Mouse (Mus musculus): ENCODE results near the gene Rab3d. TPM values are rescaled to one million over a fixed set of nuclear protein-coding genes. Genes with fewer than 3 reads are reported as not detected.

The Rab3d gene
- polyA plus RNA-seq, 1 experiment from 2014 or later: 16.6 TPM

DNA sequence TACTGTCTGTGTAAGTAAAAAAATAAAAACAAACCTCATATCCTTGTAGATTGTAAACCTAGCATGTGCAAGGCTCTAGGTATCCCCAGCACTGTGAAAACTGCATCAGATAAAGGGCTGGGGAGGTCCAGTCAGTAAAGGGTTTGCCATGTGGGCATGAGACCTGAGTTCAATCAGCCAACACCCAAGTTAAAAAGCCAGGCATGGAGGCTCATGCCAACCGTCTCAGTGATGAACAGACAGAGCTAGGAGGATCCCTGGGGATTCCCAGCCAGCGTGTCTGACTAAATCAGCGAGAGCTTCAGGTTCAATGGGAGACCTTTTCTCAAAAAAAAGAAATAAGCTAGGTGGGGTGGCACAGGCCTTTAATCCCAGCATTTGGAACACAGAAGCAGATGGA, 7.0 kb upstream of the Rab3d start:
- ATAC-seq (ENCODE audit: insufficient number of reproducible peaks, insufficient read depth, low FRiP score, low TSS enrichment, low read depth): no peak
- WGBS: 88% methylated on average over 3 of the region's 3 CpGs
- H3K9ac ChIP-seq: no peak overlapping the region
- H3K27me3 ChIP-seq: no peaks in the 10 kb centered on the region
- H3K36me3 ChIP-seq: peaks cover 20% of the 10 kb centered on the region; the same call in 1 of the 2 replicates
- H3K27ac ChIP-seq: no peak overlapping the region
- H3K9me3 ChIP-seq: no peaks in the 10 kb centered on the region
- peaks cover 18% of the 10 kb centered on the region for H3K4me1 ChIP-seq
- no peak overlapping the region for H3K4me3 ChIP-seq
- H3K4me2 ChIP-seq: no peak overlapping the region

DNA sequence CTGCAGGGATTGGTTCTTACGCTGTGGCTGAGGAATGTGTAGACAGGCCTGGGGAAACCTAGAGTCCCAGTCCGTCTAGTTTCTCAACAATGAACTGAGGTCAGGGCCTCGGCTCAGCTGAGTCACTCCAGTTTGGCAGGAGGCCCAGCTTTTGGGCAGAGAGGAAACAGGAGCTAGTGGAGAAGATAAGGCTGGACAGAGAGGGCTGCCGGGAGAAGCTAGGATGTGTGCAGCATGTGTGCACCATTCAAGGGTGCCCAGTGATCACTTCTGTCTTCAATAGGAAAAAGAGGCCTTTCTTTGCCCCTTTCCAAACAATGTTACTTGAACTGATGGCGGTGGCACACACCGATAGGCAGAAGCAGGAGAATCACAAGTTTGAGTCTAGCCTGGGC, 6.1 kb upstream of the Rab3d start:
- ATAC-seq (ENCODE audit: insufficient number of reproducible peaks, insufficient read depth, low FRiP score, low TSS enrichment, low read depth): no peak
- peak overlapping the region; percentile 8; the same call in 1 of the 2 replicates for H3K27ac ChIP-seq
- peaks cover 18% of the 10 kb centered on the region for H3K4me1 ChIP-seq
- H3K4me3 ChIP-seq: no peak overlapping the region
- H3K9me3 ChIP-seq: no peaks in the 10 kb centered on the region
- H3K36me3 ChIP-seq: peaks cover 20% of the 10 kb centered on the region; the same call in 1 of the 2 replicates
- H3K4me2 ChIP-seq: no peak overlapping the region
- 67% methylated on average over 6 of the region's 6 CpGs for WGBS
- H3K9ac ChIP-seq: no peak overlapping the region
- H3K27me3 ChIP-seq: no peaks in the 10 kb centered on the region

DNA sequence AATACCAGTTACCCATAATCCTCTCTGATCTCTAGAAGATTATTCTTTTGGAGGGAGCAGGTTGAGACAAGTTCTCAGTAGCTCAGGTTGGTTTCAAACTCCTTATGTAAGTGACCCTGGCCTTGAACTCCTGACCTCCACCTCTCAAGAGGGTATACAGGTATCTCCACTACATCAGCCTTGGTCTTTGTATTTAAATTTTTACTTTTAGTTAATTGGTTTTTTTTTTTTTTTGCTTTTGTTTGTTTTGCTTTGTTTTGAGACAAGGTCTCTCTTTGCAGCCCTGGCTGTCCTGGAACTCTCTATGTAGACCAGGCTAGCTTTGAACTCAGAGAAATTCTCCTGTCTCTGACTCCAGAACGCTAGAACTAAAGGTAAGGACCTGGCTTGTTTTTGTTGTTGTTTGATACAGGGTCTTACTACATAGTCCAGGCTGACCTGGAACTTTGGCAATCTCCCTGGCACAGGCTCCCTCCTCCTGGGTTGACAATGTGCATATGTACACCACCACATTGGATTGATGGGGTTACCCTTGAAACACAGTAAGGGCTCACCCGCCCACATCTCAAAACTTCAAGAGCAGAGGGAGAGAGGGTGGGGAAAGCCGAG, 5.6 kb upstream of the Rab3d start:
- ATAC-seq (ENCODE audit: insufficient number of reproducible peaks, insufficient read depth, low FRiP score, low TSS enrichment, low read depth): no peak
- no peaks in the 10 kb centered on the region for H3K9me3 ChIP-seq
- WGBS: 71% methylated on average over 3 of the region's 3 CpGs
- H3K36me3 ChIP-seq: peaks cover 20% of the 10 kb centered on the region; the same call in 1 of the 2 replicates
- H3K27ac ChIP-seq: peak overlapping the region; percentile 8; the same call in 1 of the 2 replicates
- H3K27me3 ChIP-seq: no peaks in the 10 kb centered on the region
- no peak overlapping the region for H3K4me3 ChIP-seq
- H3K4me1 ChIP-seq: peaks cover 18% of the 10 kb centered on the region
- H3K9ac ChIP-seq: no peak overlapping the region
- no peak overlapping the region for H3K4me2 ChIP-seq

DNA sequence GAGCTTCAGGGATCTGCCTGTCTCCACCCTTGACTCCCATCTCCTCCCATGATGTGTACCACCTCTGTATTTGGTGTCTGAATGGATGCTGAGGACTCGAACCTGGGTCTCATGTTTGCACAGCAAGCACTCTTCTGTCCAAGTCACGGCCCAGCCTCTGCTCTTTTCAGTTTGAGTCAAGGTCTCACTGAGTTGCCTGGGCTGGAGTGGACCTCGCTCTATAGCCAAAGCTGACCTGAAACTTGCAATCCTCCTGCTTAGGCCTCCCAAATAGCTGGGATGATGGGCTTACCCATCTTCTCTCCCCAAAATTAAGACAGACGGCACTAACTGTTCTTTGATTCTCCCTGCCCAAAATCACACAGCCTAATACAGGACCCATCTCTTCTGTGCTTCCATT, 5.0 kb upstream of the Rab3d start:
- Histone ChIP-seq H3K4me1 (peaks cover 22% of the 10 kb centered on the region), H3K4me3 (no peak overlapping the region), H3K9me3 (no peaks in the 10 kb centered on the region), H3K4me2 (no peak overlapping the region), H3K27ac (no peak overlapping the region), H3K27me3 (no peaks in the 10 kb centered on the region), H3K9ac (no peak overlapping the region), H3K36me3 (peaks cover 20% of the 10 kb centered on the region; the same call in 1 of the 2 replicates)
- no peak for ATAC-seq (ENCODE audit: insufficient number of reproducible peaks, insufficient read depth, low FRiP score, low TSS enrichment, low read depth)
- WGBS: 89% methylated on average over 4 of the region's 4 CpGs

DNA sequence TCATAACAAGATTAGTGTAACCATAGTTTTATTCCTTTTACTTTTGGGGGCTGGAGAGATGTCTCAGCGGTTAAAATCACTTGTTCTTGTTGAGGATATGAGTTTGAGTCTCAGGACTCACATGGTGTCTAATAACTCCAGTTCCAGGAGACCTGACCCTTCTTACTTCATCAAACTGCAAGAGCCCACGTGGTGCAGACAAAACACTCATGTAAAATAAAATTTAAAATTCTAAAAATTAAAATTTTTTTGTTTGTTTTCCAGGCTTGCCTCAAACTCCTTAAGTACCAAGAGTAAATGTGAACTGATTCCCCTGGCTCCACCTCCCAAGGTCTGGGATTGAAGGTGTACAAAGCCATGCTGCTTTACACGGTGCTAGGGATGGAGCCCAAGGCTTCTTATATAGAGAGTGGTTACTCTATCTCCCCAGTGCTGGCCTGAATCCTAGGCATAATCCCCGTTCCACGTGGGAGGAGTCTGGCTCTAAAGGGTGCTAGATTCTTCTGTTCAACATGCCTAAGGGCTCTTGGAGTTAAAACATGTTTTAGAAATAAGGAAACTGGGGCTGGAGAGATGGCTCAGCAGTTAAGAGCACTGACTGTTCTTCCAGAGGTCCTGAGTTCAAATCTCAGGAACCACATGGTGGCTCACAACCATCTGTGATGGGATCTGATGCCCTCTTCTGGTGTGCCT, 846 bp upstream of the Rab3d start:
- Histone ChIP-seq H3K4me3 (peak overlapping the region; percentile 54), H3K27ac (no peak overlapping the region), H3K9me3 (no peaks in the 10 kb centered on the region), H3K9ac (no peak overlapping the region), H3K4me2 (peak overlapping the region; percentile 86), H3K36me3 (peaks cover 6% of the 10 kb centered on the region; the same call in 1 of the 2 replicates), H3K4me1 (peaks cover 12% of the 10 kb centered on the region; the same call in 1 of the 2 replicates), H3K27me3 (peaks cover 25% of the 10 kb centered on the region)
- no peak for ATAC-seq (ENCODE audit: insufficient number of reproducible peaks, insufficient read depth, low FRiP score, low TSS enrichment, low read depth)
- 18% methylated on average over 5 of the region's 5 CpGs for WGBS

DNA sequence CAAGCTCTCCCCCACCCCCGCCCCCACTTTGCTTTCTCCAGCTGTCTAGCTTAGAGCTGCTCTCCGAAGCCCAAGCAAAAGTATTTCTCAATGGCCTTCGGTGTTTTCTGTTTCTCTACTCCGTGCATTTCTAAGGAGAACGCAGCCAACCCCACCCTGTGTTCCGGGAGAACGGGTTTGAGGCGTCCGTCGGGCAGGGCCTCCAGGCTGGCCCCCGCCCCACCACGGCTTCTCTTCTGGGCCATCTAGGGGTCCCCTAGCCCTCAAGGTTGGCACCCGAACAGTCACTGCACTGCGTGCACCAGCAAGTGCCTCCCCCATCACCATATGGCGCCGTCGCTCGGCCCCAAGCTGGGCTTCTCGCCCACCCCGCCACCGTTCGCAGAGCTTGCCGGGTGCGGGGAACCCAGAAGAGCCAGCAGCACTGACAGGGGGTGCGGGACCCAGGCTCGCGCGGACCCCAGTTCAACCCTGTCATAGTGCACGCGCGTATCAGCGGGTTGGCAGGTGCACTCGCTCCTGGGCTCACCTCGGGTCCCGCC, 428 bp downstream of the Rab3d start:
- peak; percentile 63 for ATAC-seq (ENCODE audit: insufficient number of reproducible peaks, insufficient read depth, low FRiP score, low TSS enrichment, low read depth)
- H3K27me3 ChIP-seq: peaks cover 25% of the 10 kb centered on the region
- H3K9ac ChIP-seq: peak overlapping the region; percentile 72
- 2% methylated on average over 34 of the region's 35 CpGs for WGBS
- peaks cover 6% of the 10 kb centered on the region; the same call in 1 of the 2 replicates for H3K36me3 ChIP-seq
- 0 out of 2 replicates have a peak, but pooled peaks cover 11% of the 10 kb centered on the region for H3K4me1 ChIP-seq
- peak overlapping the region; percentile 54 for H3K4me3 ChIP-seq
- no peak overlapping the region; the same call in 1 of the 2 replicates for H3K27ac ChIP-seq
- no peaks in the 10 kb centered on the region for H3K9me3 ChIP-seq
- peak overlapping the region; percentile 86 for H3K4me2 ChIP-seq

DNA sequence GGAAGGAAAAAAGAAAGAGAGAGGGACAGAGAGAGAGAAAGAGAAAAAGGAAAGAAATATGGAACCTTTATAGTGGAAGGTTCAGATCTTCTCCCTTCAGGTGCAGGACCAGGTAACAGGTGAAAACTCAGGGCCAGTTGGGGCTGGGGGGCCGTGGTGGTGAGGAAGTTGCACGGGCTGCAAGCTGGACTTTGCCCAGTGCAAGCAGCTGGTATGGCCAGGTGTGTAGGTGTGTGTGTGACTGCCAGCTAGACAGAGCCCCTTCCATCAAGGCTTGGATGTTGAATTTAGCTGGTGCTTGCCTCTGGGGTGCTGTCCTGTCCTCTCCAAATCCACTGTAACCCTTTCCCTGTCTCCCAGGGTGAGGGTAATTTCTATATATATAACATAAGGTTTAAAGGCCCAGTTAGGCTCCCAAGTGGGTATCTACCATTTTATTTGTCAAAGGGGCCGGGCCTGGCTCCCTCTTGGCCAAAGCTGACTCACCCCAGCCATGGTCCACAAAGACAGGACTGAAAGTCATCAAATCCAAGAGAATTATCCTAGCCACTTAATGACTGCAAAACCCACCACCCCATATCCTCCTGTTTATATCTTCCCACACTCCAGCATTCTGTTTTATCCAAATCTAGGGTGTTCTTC, 1.0 kb downstream of the Rab3d start:
- no peaks in the 10 kb centered on the region for H3K9me3 ChIP-seq
- H3K4me3 ChIP-seq: peak overlapping the region; percentile 54
- peak overlapping the region; percentile 72; the same call in 1 of the 2 replicates for H3K9ac ChIP-seq
- no peak overlapping the region for H3K27ac ChIP-seq
- H3K36me3 ChIP-seq: peaks cover 6% of the 10 kb centered on the region; the same call in 1 of the 2 replicates
- no peak for ATAC-seq (ENCODE audit: insufficient number of reproducible peaks, insufficient read depth, low FRiP score, low TSS enrichment, low read depth)
- peak overlapping the region; percentile 86 for H3K4me2 ChIP-seq
- H3K4me1 ChIP-seq: 0 out of 2 replicates have a peak, but pooled peaks cover 11% of the 10 kb centered on the region
- 71% methylated on average over 3 of the region's 3 CpGs for WGBS
- peaks cover 25% of the 10 kb centered on the region for H3K27me3 ChIP-seq

DNA sequence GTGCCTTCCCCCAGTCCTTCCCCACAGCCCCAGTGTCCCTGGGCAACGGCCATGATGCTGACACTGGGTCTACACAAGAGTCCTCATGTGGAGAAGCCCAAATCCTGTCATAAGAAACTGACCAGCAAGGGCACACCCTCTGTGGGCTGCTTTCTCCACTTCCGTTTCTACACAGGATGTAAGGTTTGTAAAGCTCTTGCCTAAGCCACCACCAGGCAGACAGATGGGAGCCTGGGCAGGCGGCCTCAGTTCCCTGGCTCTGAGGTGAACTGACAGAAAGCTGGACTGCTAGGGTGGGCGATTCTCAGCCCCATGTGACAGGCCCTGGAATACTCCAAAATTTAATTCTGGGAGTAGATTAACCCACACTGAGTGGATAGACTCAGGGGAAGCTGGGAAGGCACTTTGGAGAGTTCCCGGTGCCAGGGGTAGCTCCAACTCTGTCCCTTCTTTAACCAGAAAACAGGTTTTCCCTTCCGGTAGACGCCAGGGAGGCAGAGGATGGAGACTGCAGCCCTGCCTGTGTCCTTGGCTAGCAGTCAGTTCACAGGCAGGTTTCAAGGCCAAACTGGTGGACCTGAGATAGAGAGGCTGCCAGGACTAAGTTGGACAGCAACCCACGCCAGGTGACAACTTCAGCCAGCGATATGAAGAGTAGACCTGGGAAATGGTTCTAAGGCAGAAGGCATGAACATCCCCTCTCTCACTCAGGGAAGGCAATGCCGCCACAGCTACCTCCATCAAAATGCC, 8.3 kb downstream of the Rab3d start:
- no peak for ATAC-seq (ENCODE audit: insufficient number of reproducible peaks, insufficient read depth, low FRiP score, low TSS enrichment, low read depth)
- no peak overlapping the region for H3K4me2 ChIP-seq
- no peaks in the 10 kb centered on the region for H3K9me3 ChIP-seq
- no peak overlapping the region for H3K4me3 ChIP-seq
- 0 out of 2 replicates have a peak, but pooled peaks cover 12% of the 10 kb centered on the region for H3K27me3 ChIP-seq
- no peak overlapping the region for H3K27ac ChIP-seq
- no peaks in the 10 kb centered on the region for H3K4me1 ChIP-seq
- no peak overlapping the region for H3K9ac ChIP-seq
- WGBS: 74% methylated on average over 10 of the region's 10 CpGs
- no peaks in the 10 kb centered on the region for H3K36me3 ChIP-seq

DNA sequence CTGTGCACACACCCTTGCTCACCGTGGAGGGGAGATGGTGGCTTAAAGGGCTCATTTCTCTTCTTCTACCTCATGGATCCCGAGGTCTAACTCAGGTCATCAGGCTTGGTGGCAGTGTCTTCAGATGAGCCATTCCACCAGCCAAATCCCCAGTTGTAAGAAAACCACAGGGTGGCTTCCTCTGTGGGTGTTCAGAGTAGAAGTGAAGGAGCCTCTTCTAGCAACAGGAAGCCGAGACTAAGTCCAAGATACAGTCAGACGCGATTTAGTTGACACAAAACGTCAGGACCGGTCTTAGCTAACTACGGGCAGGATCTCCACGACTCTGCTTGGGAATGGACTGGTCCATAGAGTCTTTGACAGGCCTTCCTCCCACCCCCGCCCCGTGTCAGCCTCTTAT, 9.8 kb downstream of the Rab3d start:
- Histone ChIP-seq H3K4me2 (no peak overlapping the region), H3K36me3 (no peaks in the 10 kb centered on the region), H3K4me1 (no peaks in the 10 kb centered on the region), H3K27ac (no peak overlapping the region), H3K4me3 (no peak overlapping the region), H3K9me3 (no peaks in the 10 kb centered on the region), H3K27me3 (peaks cover 18% of the 10 kb centered on the region; the same call in 1 of the 2 replicates), H3K9ac (no peak overlapping the region)
- 77% methylated on average over 11 of the region's 11 CpGs for WGBS
- ATAC-seq (ENCODE audit: insufficient number of reproducible peaks, insufficient read depth, low FRiP score, low TSS enrichment, low read depth): no peak

DNA sequence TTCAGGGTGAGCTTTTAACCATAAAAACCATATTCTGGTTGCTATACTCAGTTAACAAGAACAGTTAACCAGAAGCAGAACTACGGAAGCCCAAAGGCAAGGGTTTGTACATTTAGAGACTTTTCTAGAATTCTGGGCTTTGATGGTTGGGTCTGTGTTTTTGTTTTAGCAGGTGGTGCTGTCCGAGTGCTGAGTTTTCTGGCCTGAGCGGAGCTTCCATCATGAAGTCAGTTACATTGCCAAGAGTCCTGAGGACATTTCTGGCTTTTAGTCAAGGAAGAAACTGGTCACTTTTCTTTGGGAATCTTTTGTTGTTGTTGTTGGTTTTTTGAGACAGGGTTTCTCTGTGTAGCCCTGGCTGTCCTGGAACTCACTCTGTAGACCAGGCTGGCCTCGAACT, 14.0 kb downstream of the Rab3d start:
- no peak overlapping the region for H3K4me2 ChIP-seq
- H3K27me3 ChIP-seq: peaks cover 32% of the 10 kb centered on the region; the same call in 1 of the 2 replicates
- no peak overlapping the region for H3K4me3 ChIP-seq
- H3K27ac ChIP-seq: no peak overlapping the region
- H3K9ac ChIP-seq: no peak overlapping the region
- 0 out of 2 replicates have a peak, but pooled peaks cover 4% of the 10 kb centered on the region for H3K4me1 ChIP-seq
- H3K36me3 ChIP-seq: no peaks in the 10 kb centered on the region
- no peaks in the 10 kb centered on the region for H3K9me3 ChIP-seq
- no peak for ATAC-seq (ENCODE audit: insufficient number of reproducible peaks, insufficient read depth, low FRiP score, low TSS enrichment, low read depth)
- 83% methylated on average over 4 of the region's 4 CpGs for WGBS

All from embryonic facial prominence, embryonic 13.5 days (tissue).